Mouse (Mus musculus) right cerebral cortex, postnatal 36 days (tissue): ENCODE results near the gene Accsl.

ENCODE experiments used
- DNase-seq, 2 experiments: peaks; one replicate each; pipeline ENCODE4 v3.0.0; 2022; ENCODE audit warnings: low spot score in 2 of 2, mixed read lengths in 1 of 2

Gene Accsl

DNA sequence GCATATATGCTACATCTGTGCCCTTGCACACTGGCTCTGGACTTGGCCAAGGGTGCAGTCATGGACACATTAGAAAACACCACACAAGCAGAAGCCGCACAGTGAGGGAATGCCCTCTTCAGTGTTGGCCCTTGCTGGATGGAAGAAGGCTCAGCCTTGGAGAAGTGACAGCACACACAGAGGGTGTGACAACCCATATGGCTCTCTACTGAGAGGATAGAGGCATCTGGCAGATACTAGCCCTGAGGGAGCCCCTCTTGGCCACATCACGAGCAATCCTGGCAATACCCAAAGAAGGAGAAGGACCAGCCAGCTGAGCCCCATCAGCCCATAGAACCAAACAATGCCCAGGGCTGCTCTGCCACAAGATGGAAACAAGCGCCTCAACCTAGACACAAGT lies 5.6 kb upstream of the Accsl start:
- DNase-seq: no peak

DNA sequence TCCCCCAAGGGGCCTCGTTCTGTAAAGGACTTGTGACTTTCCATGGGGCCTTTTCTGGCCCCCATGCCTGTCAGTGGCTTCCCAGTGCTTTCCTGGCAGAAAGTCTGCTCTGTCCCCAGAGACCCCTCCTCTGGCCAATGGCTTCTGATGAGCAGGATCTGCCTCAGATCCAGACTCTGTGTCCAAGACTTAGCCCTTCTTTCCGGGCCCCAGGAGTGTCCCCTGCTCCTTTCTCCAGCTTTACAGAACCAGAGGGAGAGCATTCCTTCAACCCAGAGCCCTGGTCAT lies 5.2 kb upstream of the Accsl start:
- no peak for DNase-seq

DNA sequence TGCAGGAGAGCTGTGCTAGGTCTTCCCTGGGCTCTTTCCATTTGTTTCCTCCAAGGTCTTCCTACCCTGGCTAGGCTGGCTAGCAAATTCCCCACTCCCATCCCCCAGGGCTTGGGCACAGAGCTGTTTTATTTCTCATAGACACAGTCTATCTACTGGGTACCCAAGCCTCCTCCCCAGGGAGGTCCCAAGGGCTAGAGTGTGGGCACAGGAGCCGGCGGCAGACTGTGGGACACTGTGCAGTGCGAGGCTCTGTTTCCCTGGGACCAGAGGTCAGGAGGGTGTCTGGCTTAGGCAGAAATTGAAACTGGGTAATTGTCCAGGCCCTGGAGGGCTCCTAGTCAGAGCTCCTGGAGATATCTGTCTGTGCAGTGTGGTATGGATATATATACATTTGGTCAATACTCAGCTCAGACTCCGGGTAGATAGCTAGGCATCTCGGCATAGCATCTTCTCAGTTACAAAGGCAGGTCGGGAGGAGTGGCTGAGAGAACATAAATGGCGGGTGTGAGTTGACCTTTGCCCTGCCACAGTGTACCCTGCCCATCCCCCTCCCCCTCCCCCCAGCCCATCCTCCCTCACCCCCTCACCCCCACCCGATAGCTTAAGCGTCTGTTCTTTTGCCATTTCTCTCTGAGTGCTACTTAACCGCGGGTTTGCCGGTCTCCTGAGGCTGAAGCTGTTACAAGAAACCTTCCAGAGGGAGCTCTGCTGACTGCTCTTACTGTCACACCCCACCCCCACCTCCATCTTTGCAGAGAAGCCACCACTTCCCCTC lies 4.7 kb upstream of the Accsl start:
- DNase-seq: no peak

DNA sequence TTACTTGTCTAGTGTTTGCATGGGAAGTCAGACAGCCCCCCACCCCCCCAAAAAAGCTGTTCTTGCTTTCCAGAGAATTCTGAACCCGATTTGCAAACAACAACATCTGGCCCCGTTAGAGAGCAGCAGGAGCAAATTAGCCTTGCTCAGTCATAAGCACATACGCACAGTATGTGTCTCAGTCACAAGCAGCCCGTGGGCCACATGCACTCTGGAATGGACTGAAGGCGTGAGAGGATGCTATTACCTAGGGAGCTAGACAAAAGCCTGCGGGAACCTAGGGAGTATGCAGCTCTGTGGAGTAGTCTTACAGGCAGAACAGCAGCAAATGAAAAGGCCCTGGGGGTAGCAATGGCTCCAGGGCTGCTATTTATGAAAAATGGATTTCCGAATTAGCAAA lies 3.3 kb upstream of the Accsl start:
- DNase-seq: no peak

DNA sequence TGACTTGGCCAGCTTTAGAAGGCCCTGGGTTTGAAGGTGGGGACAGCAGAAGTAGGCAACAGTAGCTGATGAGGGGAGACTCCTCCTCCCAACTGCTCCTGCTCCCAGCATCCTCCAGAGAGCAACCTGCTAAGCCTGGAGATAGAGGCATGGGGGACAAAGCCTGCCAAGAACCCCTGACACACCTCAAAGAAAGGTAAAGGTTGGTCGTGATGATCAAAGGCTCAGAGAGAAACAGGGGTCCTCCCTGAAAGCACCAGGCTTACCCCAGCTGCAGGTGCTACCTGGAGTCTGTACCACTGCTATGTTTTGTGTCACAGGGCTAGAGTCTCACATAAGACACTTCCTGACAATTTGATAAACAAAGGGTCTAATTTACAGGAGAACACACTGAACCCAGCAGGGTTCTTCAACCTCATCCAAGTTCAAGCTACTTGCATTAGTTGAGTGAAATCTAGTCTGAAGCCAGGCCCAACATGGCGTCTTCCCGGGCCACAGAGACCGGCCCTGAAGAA lies 2.5 kb upstream of the Accsl start:
- no peak for DNase-seq

GRCm38 (mm10) chr2:93870842-93871241 lies 1.9 kb upstream of the Accsl start:
- DNase-seq: peak; percentile 55 to 68

- DNase-seq: no peak
Measured at GRCm38 (mm10) chr2:93868566-93868965, 391 bp downstream of the Accsl start.

- no peak for DNase-seq
Measured at GRCm38 (mm10) chr2:93863229-93863628, 5.7 kb downstream of the Accsl start.

DNA sequence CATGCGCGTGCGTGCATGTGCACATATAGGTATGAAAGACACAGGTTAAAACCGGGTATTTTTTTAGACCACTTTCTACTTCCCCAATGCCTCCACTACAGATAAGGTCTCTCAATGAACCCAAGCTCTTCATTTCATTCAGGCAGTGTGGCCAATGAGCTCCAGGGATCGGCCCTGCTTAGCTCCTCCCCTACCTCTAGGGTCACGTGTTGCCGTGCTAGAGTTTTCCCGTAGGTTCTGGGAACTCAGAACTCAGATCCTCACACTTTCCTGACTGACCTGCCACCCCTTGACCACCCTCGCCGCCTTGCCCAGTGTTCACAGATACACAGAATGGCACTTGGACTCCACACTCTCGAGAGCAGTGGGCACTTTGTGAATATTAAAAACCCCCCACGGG lies 10.1 kb downstream of the Accsl start:
- no peak for DNase-seq

DNA sequence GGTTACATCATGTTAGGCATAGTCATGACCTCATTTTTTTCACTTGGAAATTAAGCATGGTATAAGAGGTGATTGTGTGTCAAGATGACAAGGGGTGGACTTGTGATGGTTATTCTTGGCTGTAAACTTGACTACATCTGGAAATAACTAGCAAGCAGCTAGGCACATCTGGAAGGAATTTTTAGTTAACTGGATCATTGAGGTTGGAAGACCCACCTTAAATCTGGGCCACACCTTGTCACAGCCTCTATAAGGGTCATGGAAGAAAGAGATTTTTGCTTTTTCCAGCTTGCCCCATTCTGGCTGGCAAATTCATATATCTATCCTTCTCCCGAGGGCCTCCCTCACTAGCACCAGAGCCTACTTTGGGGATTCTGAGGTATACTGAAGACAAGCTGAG lies 17.7 kb downstream of the Accsl start:
- DNase-seq: no peak

DNA sequence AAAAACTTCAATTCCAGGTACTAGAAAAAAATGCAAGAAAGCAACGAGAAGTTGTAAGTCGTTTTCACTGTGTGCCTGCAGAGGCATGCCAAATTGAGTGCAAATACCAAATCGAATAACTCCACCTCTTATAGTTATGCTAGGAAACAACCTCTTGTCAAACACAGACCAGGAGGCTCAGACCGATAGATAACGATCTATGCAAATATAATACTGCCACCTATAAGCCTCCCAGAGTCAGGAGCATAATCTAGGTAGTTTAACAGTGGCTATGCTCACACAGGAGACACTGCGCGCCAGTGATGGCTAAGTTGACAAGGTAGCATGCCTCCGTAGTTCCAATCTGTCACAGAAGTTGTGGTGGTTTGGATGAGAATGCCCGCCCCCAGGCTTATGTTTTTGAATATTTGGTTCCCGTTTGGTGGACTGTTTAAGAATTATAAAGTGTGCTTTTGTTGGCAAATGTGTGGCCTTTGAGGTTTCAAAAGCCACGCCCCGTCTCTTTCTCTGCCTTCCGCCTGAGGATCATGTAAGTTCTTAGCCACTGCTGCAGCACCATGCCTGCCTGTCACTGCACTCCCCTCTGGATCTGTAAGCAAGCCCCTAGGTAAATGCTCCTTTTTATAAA lies 18.5 kb downstream of the Accsl start:
- no peak for DNase-seq

DNA sequence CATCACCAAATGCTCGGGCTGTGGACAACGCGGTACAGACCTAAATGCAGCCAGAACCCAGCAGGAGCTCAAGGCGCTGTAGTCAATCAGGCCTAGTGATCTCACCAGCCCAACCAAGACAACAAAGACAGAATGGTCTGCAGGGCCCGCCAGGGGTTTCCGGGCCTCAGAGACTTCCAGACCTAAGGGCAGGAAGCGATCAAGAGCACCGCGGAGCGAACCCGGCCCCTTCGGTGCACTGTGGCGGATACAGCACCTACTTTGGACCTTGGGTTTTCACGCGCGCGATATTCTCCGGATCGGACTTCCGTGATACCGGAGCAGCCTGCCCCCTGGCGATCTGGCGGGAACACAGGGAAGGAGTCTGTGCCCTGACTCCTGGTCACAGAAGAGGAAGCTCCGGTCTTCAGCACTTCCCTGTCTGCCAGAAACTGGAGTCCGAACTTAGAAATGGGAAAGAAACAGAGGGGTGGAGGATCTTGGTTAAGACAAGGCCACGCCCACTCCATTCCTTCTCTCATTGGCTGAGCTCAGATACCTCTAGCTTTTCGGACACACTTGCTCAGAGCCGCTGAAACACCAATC lies 19.4 kb downstream of the Accsl start, which contains the start of gene Accs:
Gene Accs, minus strand, starts transcription at position 439 of the 585 bp plus-strand sequence.
- peak; percentile 14 to 35 for DNase-seq

- no peak for DNase-seq
Measured at GRCm38 (mm10) chr2:93841349-93841748, 27.6 kb downstream of the Accsl start.

- DNase-seq: no peak
Measured at GRCm38 (mm10) chr2:93840109-93840508, 28.8 kb downstream of the Accsl start.

- DNase-seq: no peak
Measured at GRCm38 (mm10) chr2:93838931-93839330, 30.0 kb downstream of the Accsl start.

DNA sequence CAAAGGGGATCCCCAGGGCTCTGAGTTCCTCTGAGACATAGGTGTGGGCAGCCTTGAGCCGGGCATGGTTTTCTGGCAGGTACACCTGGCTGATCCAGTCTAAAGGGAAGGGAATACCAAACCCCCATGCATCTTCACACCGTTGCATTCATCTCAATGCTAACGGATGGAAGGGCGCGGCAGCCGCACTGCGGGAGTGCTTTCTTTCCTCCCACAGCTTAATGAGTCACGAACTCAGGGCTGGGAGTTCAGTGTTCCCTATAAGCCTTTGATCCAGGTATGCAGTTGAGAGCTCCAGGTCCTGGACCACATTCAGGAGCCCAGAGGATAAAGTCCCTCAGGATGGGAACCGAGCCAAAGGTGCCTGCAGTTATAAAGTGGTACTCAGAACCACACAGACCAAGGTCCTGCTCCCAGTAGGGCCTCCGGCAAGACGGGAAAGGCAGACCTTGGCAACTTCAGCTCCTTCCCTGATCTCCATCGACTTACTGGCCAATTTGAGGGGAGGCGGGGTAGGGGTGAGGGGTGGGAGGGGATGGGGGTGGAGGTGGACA lies 32.6 kb downstream of the Accsl start:
- no peak for DNase-seq

GRCm38 (mm10) chr2:93835596-93835995 lies 33.4 kb downstream of the Accsl start:
- DNase-seq: no peak

DNA sequence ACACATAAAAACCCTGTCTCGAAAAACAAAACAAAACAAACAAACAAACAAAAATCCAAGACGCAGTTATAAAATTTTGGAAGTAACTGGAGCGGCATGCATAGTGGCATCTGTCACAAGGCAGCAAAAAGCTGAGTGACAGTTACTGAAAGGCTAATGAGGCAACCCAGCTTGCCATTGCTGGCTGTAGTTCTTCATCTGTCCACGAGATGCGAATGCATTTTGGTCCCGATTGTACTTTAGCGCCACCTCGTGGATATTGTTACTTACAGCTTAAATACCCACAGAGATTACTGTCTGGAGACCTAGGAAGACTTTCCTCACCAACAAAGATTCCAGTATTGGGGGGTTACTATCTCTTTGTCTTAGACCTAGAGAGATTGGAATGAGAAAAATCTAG lies 45.4 kb downstream of the Accsl start:
- peak in 1 of 2 experiments; percentile 51 for DNase-seq

DNA sequence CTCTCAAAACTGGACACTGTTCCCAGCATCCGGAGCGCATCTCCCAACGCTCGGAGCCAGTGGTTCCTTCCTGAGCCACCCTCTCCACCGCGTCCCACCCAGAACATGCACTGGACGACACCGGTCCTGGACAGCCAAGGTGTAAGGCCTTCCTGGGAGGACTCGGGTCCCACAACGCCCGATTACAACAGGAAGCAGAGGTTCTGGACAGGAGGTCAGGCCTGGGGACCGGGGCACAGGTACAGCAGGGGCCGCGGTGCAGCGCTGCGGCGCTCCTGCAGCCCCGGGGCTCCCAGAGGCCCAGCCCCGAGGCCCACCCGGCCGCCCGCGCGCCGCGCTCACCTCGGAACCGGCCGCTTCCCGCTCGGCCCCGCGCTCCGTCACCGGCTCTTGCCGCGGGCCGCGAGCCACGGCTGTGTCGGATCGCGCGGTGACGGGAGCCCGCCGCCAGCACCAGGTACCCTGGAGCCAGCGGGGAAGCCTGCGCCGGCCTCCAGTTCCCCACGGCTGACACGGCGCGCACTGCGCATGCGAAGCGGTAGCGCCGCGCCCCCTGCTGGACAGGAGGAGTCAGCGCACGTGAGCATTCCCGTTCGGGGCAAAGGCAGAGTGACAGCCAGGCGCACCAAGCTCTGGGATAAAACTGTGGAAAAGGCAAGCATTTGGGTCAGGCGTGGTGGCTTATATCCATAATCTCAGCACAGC lies 46.8 kb downstream of the Accsl start, which contains the start of gene Ext2:
Gene Ext2, minus strand, starts transcription at position 524 of the 705 bp plus-strand sequence.
- DNase-seq: peak; percentile 72 to 76

DNA sequence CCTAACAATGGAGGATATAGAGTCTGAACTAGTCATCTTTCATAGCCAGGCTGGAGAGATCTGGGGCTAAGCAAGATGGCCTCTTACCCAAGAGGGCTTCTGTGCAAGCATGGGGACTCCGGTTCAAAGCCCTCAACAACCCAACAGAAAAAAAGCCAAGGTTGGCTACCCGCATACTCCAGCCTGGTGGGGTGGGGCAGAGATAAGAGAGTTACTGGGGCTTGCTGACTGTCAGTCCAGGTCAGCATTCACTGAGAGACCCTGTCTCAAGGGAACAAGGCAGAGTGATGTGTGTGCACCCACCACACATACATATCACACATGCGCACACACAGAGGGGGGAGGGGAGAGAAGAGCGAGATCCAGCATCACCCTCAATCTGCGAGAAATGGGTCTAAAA lies 51.2 kb downstream of the Accsl start:
- no peak for DNase-seq

GRCm38 (mm10) chr2:93813343-93813742 lies 55.6 kb downstream of the Accsl start:
- DNase-seq: no peak

DNA sequence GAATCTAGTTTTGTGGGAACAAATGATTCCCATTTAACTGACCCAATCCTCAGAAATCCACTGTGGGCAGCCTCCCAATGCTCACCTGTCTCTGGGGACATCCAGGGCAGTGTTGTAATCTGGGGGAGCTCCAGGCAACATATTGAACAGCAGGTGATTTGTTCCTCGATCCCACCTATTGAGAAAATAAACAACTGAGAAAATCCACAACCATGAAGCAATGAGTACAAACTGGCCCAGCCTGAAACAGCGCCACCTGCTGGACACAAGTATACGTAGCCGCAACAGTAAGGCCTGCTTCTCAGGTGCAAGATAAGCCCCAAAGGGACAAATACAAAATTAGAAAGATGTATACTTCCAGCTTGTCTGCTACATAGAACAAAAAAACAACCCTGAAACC lies 57.1 kb downstream of the Accsl start:
- DNase-seq: no peak
